Mouse (Mus musculus) heart, postnatal 4 days (tissue): ENCODE data around the gene Exoc3l. TPM values are rescaled to one million over a fixed set of nuclear protein-coding genes. Genes with fewer than 3 reads are reported as not detected.

Experiments used
- DNase-seq: peaks from one replicate; pipeline ENCODE4 v3.0.0; 2021
- total RNA-seq, 2 experiments: library from RNA; stranded (reverse); gene quantifications; 2 replicates each; pipeline ENCODE4 v1.2.3; 2021

Exoc3l gene
- total RNA-seq, 2 experiments from 2014 or later, result 11.2 to 15.6 TPM

DNA sequence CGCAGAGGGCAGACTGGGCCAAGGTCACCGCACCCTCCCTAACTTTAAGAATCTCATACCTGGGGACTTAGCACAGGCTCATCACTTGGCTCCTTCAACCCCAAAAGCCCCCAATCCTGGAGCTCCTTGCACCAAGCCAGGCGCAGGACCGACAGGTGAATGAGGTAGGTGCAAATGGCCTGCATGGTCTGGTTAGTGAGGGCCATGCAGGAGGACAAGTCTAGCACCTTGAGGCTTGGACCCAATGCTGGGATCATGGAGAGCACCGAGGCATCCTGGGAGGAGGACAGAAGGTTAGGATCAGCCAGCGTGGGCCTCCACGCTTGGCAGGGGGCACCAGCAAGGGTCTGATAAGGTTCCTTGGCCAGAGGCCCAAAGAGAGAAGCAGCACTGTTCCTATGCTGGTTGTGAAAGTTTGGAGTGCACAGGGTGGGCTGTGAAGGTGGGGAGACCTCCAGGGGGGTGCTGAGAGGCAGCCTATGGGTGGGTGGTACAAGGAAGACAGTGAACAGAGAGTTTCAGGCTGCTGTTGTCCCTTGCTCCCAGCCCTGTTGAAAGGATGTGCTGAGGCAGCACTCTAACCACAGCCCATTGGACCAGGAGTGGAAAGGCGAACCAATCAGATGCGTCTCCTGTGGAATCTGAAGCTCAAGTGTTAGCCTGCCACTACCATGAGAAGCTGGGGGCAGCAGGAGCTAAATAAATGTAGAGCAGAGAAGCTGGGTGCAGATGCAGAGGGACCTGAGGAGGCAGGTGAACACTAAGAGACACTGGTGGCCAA is 17.9 kb upstream of the Exoc3l start:
- no peak for DNase-seq

DNA sequence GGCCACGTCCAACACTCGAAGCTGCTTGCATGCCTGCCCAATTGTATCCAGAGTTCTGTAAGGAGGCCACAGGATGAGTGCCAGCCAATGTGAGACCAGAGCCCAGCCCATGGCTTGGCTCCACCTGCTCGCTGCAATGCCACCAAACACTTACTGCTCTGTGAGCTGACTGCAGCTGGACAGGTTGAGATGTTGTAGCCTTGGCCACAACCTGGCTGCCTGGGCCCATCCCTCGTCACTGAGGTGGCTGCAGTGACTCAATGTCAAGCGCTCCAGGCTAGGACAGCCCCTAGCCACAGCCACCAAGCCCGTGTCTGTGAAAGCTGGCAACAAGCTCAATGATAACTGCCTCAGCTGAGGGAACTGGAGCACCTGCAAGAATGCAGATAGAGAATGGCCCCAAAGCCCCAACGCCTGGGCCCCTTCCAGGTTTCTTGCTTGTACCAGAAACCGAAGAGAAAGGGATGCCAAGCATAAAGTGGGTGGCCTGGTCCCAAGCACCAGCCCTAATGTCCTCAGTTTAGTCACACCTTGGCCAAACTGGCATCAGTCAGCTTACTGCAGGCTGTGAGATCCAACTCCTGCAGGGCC is 17.1 kb upstream of the Exoc3l start:
- DNase-seq, result no peak

DNA sequence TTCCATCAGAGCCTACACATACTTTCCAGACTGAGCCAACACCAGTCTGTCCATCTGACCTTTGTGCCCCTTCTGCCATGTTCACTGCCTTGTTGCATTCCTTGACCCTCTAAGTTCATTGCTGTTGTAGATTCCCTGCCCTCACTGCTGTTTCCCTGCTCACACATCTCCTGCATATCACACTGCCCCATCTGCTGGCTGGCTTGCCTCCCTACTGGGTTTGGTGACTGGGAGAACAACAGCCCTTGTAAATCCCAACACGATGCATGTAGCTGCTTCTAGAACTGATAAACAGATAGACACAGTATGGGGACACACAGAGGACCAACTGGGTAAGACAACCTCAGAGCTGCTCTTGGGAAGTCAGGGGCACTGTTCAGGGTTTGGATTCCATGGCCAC is 15.8 kb upstream of the Exoc3l start:
- DNase-seq, result no peak

DNA sequence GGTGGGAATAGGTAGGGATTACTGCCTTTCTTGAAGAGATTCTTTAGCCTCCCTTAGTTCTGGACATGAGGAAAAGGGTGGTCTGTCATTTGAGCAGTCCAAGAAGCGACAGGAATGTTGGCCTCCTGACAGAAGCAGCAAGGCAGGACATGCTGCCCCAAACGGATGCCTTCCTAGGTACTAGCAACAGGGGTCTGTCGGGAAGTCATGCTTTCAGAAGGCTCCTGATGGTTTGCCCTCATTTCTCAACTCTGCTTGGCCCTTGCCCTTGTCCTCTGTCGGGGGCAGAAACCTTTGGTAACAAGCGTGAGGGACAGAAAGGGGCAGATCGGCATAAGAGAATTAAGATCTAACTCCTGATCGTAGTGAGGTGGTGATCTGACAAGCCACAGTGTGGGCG is 14.2 kb upstream of the Exoc3l start:
- DNase-seq, result no peak

DNA sequence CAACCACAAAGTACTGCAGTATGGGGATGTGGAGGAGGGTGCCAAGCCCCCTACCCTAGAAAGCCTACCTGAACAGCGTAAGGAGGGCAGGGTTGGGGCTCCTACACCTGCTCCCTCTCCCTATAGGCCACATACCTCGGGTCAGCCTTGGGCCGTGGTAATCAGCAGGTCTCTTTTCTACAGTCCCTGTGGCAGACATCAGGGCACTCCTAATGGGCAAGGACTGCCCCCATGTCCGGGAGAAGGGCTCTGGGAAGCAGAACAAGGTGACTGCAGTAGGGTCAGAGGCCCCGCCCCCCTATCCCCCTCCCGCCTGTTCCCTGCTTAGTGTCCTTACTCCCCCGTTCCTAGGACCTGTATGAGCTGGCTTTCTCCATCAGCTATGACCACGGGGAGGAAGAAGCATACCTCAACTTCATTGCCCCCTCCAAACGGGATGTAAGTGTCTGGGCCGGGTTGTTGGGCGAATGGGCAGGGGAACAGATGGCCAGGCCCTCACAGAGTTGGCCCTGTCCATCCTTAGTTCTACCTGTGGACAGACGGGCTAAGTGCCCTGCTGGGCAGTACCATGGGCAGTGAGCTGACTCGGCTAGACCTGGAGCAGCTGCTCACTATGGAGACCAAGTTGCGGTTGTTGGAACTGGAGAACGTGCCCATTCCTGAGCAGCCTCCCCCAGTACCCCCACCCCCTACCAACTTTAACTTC is 13.4 kb upstream of the Exoc3l start:
- DNase-seq, result no peak

DNA sequence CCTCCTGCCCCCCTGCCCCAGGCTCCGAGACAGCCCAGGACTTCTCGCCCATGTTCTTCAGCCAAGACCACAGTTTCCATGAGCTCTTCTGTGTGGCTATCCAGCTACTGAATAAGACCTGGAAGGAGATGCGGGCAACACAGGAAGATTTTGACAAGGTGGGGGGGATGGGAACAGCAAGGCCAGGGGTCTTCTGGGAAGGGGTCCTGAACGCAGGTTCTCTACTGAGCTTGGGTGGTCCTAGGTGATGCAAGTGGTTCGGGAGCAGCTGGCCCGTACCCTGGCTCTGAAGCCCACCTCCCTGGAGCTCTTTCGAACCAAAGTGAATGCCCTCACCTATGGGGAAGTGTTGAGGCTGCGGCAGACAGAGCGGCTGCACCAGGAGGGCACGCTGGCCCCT is 12.5 kb upstream of the Exoc3l start:
- DNase-seq, result no peak

DNA sequence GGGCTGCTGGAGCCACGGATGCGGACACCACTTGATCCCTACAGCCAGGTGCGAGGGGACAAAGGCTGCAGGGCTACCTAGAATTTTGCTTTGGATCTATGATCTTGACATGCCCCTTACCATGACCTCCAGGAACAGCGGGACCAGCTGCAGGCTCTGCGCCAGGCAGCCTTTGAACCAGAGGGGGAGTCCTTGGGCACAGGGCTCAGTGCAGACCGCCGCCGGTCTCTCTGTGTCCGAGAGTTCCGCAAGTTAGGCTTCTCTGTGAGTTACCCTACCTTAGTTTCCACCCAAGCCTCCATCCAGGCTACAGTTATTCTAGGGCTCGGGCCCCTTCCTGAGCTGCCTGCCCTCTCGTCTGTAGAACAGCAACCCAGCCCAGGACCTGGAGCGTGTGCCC is 11.8 kb upstream of the Exoc3l start:
- no peak for DNase-seq

DNA sequence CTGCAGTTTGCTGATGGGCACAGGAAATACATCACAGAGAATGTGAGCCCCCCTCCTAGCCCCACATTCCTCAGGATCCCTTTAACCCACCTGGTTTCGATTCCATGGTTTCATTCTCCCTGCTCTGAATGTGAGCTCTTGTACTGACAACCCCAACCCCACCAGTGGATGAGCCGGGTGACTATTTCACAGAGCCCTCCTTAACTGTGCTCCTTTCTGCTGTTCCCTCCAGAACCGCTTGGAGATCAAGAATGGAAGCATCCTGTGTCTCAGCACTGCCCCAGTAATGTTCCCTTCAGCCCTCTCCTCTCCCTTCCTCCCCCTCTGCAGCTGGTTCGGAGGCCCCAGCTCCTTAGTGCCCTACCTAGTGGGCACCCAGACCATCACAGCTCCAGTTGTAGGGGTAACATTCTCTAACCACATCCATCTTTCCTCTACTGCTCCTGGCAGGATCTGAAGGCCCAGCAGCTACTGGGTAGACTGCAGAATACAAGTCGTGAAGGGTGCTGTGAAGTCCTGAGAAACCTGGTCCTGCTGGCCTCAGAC is 10.3 kb upstream of the Exoc3l start:
- DNase-seq, result peak; percentile 14

DNA sequence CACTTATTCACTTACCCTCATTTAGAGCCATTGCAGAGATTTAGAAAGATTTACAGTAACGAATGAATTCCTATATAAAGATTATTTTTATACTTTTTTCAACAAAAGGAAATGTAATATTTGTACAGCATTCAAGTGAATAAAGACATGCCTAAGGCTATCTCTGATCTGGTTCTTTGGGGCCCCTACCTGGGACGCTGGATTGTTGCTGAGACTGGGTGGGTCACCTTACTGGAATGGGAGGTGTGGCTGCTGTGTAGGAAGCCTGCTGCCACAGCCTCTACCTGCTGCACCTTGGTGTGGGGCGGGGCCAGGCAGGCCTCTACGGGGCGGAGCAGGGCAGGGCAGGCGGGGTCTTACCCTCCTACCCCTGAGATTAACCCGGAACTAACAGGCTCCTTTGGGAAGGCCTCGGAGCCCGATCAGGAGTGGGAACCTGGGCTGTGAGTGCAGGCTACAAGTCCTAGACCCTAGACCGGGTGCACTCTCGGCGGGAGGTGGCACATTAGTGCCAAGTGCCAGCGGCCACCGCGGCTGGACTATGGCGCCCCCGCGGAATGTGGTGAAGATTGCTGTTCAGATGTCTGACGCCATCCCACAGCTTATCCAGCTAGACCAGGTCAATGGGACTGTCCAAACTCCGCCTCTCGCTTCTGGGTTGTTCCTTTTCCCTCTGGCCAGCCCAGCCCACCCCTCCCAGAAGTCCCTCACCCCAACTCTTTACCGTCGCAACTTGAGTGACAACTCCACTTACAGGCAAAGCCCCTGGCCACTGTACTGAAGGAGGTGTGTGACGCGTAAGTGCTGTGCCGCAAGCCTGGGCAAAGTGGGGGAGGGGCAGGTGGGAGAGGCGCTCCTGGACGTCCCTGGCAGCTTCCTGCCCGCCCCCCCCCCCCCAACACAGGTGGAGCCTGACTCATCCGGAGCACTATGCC is 9.6 kb upstream of the Exoc3l start, which contains the start of gene Elmo3:
TSS of gene Elmo3 (plus strand) at position 391 of the 935 bp plus-strand sequence.
- DNase-seq, result peak; percentile 70

DNA sequence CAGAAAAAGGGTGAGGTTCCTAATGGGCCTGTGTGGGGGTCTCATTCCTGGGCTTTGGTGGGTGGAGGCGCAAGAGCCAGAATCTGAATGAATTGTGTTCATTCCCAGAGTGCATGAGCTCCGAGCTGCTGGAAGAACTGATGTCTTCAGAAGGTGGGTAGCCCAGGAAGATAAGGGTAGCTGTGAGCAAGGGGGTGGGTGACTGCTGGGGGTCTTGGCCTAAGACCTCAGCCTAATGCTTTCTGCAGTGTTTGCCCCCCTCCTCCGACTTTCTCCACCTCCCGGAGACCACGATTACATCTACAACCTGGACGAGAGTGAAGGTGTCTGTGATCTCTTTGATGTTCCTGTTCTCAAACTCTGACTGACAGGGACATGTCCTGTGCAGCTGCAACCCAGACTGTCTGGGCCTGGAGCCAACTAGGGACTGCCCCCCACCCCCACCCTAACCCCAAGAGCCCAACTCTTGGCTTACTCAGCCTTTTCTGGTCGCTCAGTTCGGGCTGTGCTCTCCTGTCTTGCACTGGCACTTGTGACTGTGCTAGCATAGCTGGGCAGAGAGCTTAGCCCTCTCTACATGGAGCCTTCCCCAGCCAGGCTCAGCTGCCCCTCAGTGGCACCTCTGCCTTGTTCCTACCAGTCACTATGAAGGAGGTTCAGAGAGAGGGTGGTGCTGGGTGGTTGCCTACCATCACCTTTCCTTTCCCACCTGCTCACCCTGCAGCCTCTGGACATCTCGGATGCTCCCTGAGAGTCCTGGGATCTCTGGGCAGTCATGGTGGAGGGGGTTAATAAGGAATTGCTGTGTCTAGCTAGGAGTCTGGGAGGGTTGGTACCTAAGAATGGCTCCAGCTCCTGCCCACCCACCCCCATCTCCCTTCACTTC is 8.7 kb upstream of the Exoc3l start:
- DNase-seq, result peak; percentile 10

DNA sequence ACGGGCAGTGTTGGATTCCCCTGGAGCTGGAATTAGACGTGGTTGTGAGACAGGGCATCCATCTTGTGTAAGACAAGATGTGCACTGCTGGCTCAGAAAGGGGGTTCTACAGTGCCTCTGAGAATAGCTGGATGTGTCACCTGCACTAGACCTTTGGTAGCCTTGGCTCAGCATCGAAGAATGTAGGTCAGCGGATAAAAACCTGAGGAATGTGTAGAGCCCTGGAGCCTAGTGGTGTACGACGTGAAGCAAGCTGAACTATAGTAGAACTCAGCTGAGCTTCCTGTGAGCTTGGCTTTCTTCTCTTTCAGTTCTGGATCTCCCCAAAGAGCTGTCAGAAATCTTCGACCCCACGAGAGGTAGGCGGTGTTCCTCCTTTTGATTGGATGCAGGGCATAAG is 8.0 kb upstream of the Exoc3l start:
- DNase-seq, result no peak

DNA sequence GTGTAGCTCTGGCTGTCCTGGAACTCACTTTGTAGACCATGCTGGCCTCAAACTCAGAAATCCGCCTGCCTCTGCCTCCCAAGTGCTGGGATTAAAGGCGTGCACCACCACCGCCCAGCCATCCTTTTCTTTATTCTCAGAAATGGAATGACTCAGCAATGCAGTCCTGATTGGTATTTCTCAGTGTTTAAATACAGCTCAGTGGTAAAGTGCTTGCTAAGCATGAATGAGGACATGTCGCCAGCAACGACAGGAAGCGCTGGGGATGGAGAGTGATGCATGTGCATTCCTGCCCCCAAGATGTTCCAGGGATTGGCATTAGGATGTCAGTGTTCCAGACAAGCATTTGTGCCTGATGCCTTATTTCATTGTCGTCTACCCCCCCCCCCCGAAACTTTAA is 7.5 kb upstream of the Exoc3l start:
- no peak for DNase-seq

DNA sequence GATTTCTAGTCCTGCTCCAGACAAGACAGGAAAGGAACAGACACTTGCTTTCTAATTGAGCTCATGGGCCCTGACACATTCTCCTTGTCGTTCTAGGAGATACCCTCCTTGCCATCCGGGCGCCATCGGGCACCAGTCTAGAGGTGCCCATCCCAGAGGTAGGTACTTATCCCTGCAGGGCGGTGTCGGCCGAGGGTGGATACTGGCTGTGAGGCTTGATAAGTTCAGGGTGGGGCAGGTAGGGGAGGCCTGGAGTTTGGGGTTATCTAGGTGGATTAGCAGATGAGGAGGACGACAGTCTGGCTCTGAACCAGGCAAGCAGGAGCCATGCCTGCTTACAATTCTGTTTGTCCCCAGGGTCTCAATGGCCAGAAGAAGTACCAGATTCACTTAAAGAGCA is 4.1 kb upstream of the Exoc3l start:
- no peak for DNase-seq

DNA sequence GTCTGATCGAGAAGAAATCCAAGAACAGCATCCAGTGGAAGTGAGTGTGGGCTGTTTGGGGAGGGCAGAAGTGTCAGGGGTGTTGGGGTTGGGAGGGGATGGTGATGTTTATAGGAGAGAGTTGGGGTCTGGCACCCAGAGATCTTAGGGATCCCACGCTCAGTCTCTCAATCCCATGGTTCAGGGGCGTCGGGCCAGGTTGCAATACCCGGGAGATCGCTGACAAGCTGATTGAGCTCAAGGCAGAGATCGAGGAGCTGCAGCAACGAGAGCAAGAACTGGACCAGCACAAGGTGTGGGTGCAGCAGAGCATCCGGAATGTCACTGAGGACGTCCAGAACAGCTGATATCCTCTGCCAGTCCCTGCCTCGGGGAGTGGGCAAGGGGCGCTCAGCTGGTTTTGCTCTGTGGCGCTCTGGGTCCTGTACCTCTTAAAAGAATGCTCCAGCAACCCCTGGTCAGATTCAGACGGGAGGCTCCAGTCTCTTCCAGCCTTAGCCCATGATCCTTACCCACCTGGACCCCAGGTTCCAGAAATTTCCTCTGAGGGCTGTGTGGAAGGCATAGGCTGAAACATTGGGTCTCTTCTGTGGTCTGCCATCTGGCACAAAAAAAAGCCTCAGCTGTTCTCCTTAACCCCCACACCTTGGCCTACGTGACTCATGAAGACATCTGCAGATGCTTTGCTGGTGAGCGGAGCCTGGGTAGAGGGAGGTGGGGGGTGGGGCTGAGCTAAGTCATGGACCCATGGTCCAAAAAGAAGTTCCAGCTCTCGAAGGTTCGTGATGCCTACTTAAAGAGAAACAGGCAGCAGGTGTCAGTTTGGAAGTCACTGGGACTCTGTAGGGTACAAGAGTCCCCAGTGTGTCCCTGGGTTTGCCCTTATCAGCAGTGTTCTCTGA is 2.7 kb upstream of the Exoc3l start:
- no peak for DNase-seq

DNA sequence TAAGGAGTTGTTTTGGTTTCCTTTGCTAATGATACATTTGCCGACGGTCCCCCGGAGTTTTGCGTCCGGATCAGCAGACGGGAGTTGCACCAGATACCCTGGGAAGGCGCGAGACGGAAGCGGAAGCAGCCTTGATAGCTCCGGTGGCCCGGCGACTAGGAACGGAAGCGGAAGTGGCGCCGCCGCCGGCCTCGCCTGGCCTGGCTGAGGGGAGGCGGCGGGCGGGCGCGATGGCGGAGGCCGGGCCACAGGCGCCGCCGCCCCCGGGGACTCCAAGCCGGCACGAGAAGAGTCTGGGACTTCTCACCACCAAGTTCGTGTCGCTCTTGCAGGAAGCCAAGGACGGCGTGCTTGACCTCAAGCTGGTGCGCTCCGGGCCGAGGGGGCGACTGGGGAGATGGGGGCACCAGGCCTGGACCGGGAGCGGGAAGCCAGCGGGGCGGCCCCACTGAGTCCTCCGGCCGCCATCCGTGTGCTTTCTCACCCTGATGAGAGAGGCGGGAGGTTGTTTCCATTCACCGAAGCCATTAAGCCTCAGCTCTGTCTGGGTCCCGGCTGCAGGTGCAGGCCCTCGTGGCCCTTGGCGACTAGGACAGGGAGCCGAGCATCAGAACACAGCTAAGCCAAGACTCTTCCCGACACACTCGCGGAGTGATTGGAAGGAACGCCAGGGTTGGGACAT is 1.8 kb upstream of the Exoc3l start, which contains the start of gene E2f4:
TSS of gene E2f4 (plus strand) at position 153 of the 682 bp plus-strand sequence.
- peak; percentile 94 for DNase-seq

DNA sequence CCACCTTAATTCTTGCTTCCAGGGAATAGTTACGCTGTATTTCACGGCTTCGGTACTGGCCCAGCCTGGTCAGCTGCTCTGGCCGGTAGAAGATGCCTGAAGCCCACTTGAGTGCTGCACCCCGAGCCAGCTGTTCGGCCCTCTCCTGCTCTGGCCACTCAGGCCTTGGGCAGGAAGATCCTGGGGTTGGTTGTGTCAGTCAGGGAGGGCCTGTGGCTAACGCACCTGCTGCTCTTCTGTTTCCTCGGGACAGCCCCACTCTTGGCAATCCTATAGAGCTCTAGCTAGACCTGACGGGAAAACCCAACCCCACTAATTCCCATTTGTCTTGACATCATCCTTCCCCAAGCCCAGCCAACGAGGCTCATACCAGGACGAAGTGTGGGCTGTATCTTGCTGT is 645 bp downstream of the Exoc3l start:
- DNase-seq, result no peak

DNA sequence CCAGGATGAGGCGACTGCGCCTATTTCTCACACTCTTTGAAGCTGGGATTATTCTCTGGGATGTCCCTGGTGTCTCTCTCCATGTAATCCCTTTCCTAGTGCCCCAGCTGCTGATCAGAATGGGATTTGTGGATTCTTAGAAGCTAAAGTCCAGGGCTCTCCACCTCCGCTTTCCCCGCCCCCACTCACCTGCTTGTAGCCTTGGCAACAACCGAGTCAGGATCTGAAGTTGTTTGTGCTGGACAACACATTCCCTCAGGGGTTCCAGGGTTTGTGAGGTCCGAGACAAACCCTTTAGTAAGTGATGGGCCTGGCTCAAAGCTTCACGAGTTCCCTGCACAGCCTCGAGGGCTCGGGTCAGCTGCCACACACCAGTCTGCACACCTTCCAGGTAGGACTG is 1.1 kb downstream of the Exoc3l start:
- no peak for DNase-seq

DNA sequence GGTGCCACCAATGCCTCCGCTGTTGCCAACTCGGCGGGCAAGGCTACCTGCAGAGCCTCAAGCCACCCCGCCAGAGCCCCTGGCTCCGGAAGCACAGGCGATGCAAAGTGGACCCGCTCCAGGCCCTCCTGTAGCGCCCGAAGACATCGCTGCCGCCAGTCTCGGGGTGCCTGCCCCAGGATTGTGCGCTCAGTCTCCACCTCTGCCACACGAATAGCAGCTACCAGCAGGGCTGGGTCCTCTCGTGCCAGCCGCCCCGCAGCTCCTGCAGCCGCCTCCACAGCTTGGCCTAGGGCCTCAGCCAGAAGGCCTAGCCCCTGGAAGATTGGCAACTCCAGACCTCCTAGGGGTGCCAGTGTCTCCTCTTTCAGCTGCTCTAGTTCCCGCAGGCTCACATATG is 2.5 kb downstream of the Exoc3l start:
- DNase-seq, result no peak

DNA sequence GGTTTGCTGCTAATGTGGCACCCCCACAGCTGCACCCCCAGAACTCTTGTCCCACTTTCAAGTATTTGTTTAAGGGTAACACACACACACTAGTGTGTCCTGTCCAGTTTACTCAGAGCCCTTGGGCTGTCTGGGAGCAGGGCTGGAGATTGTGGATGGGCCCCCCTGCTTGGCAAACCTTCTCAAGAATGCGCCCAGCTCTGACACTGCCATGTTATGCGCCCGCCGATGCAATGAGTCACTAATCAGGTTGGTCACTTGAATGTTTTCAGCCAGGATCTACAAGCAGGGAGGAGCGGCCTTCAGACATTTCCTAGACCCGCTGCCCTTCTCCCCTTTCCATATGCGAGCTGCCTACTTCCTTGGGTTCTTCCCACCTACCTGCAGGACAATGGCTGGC is 3.4 kb downstream of the Exoc3l start:
- DNase-seq, result no peak
